ENCODE assay signal across 27 mouse cellular contexts in the genomic region with DNA sequence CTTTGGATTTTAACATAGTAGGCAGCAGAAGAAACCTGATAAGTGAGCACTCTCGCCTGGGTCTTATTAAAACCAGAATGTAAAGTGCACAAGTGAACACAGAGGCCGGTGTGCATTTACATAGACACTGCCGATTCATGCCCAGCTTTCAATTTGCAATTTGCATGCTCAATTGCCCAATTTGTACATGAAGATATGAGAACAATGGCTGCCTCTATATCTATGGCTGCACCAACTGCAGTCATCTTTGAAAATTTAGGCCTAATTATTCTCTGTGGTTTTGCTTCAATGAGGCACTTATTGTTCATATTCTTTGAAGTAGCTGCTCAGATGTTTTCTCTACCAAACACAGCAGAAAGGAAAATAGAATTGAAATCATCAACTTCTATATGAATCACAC. TPM values are rescaled to one million over a fixed set of nuclear protein-coding genes. Genes with fewer than 3 reads are reported as not detected.
A peak's percentile ranks its signal among the peaks of the same experiment; 100 is the strongest.
DNase-seq lines count a peak whose midpoint lies in the region; ATAC-seq and TF ChIP-seq lines count a peak whose summit lies in the region.
"Had no signal": no experiment of that assay in that cellular context is flagged by ENCODE, and none has a peak within 500 bp of the region (broad histone marks: within the 10 kb centered on the region; RNA-seq: fewer than 3 reads in every experiment).

No protein-coding gene starts in this region.

- H3K36me3 ChIP-seq in forebrain, embryonic 11.5 days (ENCODE audit: control insufficient read depth, insufficient read depth, low read length): no peaks in the 10 kb centered on the region
- no peaks in the 10 kb centered on the region for H3K36me3 ChIP-seq in forebrain, postnatal 0 days (ENCODE audit: insufficient read depth)
- H3K36me3 ChIP-seq in midbrain, embryonic 14.5 days (ENCODE audit: control insufficient read depth, insufficient read depth, low read length): no peaks in the 10 kb centered on the region
- H3K36me3 ChIP-seq in midbrain, postnatal 0 days (ENCODE audit: insufficient read depth, low read length): no peaks in the 10 kb centered on the region
- H3K36me3 ChIP-seq in forebrain, embryonic 14.5 days (ENCODE audit: control insufficient read depth, insufficient read depth, low read length): no peaks in the 10 kb centered on the region
- H3K36me3 ChIP-seq: embryonic facial prominence, embryonic 12.5 days; kidney, embryonic 15.5 days; limb, embryonic 12.5 days had no signal

- no peaks in the 10 kb centered on the region for H3K9me3 ChIP-seq in forebrain, embryonic 11.5 days (ENCODE audit: control insufficient read depth, low read length)
- H3K9me3 ChIP-seq in forebrain, postnatal 0 days (ENCODE audit: low read length): no peaks in the 10 kb centered on the region
- H3K9me3 ChIP-seq in midbrain, embryonic 14.5 days (ENCODE audit: control insufficient read depth, low read length): no peaks in the 10 kb centered on the region
- no peaks in the 10 kb centered on the region for H3K9me3 ChIP-seq in midbrain, postnatal 0 days (ENCODE audit: low read length)
- no peaks in the 10 kb centered on the region for H3K9me3 ChIP-seq in forebrain, embryonic 14.5 days (replicated peaks; ENCODE audit: control insufficient read depth, low read length)
- H3K9me3 ChIP-seq: embryonic facial prominence, embryonic 12.5 days; kidney, embryonic 15.5 days; limb, embryonic 12.5 days had no signal

- ATAC-seq in forebrain, embryonic 11.5 days (replicated peaks; ENCODE audit: low FRiP score): peak; percentile 68
- no peak for ATAC-seq in forebrain, postnatal 0 days
- no peak for ATAC-seq in midbrain, embryonic 14.5 days (ENCODE audit: low FRiP score, low TSS enrichment)
- ATAC-seq in midbrain, postnatal 0 days (ENCODE audit: low FRiP score): no peak
- ATAC-seq in forebrain, embryonic 14.5 days: peak; percentile 83
- ATAC-seq in CD4-positive, CD25-positive, alpha-beta regulatory T cell, adult 4 months: no peak
- ATAC-seq: liver, postnatal 0 days; lung, postnatal 0 days had no signal

- H3K27ac ChIP-seq in forebrain, embryonic 11.5 days (ENCODE audit: low read depth, low read length): no peak overlapping the region
- no peak overlapping the region for H3K27ac ChIP-seq in forebrain, postnatal 0 days (ENCODE audit: low read depth, low read length)
- no peak overlapping the region for H3K27ac ChIP-seq in midbrain, embryonic 14.5 days (replicated peaks; ENCODE audit: low read depth, low read length)
- H3K27ac ChIP-seq in midbrain, postnatal 0 days (ENCODE audit: low read depth, low read length): no peak overlapping the region
- no peak overlapping the region for H3K27ac ChIP-seq in forebrain, embryonic 14.5 days (ENCODE audit: low read depth, low read length)
- H3K27ac ChIP-seq: embryonic facial prominence, embryonic 12.5 days; kidney, embryonic 15.5 days; limb, embryonic 12.5 days; macrophage had no signal

- H3K4me2 ChIP-seq in forebrain, embryonic 11.5 days (ENCODE audit: low read depth, low read length, severe bottlenecking): no peak overlapping the region
- no peak overlapping the region for H3K4me2 ChIP-seq in forebrain, postnatal 0 days (ENCODE audit: low read depth)
- H3K4me2 ChIP-seq in midbrain, embryonic 14.5 days (ENCODE audit: low read length): no peak overlapping the region
- no peak overlapping the region for H3K4me2 ChIP-seq in midbrain, postnatal 0 days (ENCODE audit: low read depth, low read length, poor library complexity, severe bottlenecking)
- H3K4me2 ChIP-seq in forebrain, embryonic 14.5 days (ENCODE audit: low read length): no peak overlapping the region
- H3K4me2 ChIP-seq: embryonic facial prominence, embryonic 12.5 days; kidney, embryonic 15.5 days; limb, embryonic 12.5 days; liver, embryonic 11.5 days had no signal

- no peak overlapping the region for H3K4me3 ChIP-seq in forebrain, embryonic 11.5 days (ENCODE audit: low read depth, low read length)
- H3K4me3 ChIP-seq in forebrain, postnatal 0 days (ENCODE audit: low read depth, low read length): no peak overlapping the region
- no peak overlapping the region for H3K4me3 ChIP-seq in midbrain, embryonic 14.5 days (replicated peaks; ENCODE audit: low read depth, low read length)
- H3K4me3 ChIP-seq in midbrain, postnatal 0 days (ENCODE audit: low read depth, low read length): no peak overlapping the region
- H3K4me3 ChIP-seq in forebrain, embryonic 14.5 days (ENCODE audit: low read depth, low read length): no peak overlapping the region
- H3K4me3 ChIP-seq: embryonic facial prominence, embryonic 12.5 days; erythroblast, embryonic 14.5 days; kidney, embryonic 15.5 days; limb, embryonic 12.5 days had no signal

- H3K4me1 ChIP-seq in forebrain, embryonic 11.5 days (replicated peaks; ENCODE audit: control insufficient read depth, insufficient read depth, low read length): no peaks in the 10 kb centered on the region
- 0 out of 2 replicates have a peak, but pooled peaks cover 2% of the 10 kb centered on the region for H3K4me1 ChIP-seq in forebrain, postnatal 0 days (ENCODE audit: insufficient read depth)
- H3K4me1 ChIP-seq in midbrain, embryonic 14.5 days (ENCODE audit: control insufficient read depth, insufficient read depth, low read length): no peaks in the 10 kb centered on the region
- no peaks in the 10 kb centered on the region for H3K4me1 ChIP-seq in midbrain, postnatal 0 days (ENCODE audit: insufficient read depth, low read length)
- H3K4me1 ChIP-seq in forebrain, embryonic 14.5 days (ENCODE audit: control insufficient read depth, insufficient read depth, low read length): no peaks in the 10 kb centered on the region
- H3K4me1 ChIP-seq: embryonic facial prominence, embryonic 12.5 days; kidney, embryonic 15.5 days; limb, embryonic 12.5 days had no signal

- WGBS in forebrain, embryonic 11.5 days: 28% methylated on average over 3 of the region's 3 CpGs
- 7% methylated on average over 3 of the region's 3 CpGs for WGBS in forebrain, postnatal 0 days
- 48% methylated on average over 3 of the region's 3 CpGs for WGBS in midbrain, embryonic 14.5 days
- WGBS in midbrain, postnatal 0 days: 47% methylated on average over 3 of the region's 3 CpGs
- 10% methylated on average over 3 of the region's 3 CpGs for WGBS in forebrain, embryonic 14.5 days

- DNase-seq in forebrain, embryonic 11.5 days (ENCODE audit: low spot score): no peak
- DNase-seq in forebrain, postnatal 0 days: no peak
- peak; percentile 37 for DNase-seq in midbrain, embryonic 14.5 days
- no peak for DNase-seq in midbrain, postnatal 0 days (ENCODE audit: low spot score)
- peak; percentile 74 for DNase-seq in forebrain, embryonic 14.5 days (ENCODE audit: low spot score)
- no peak for DNase-seq in frontal cortex, adult 2 months (ENCODE audit: extremely low spot score in 1 of 2, low spot score in 1 of 2)
- DNase-seq: adrenal gland, postnatal 36 days; cerebellum, adult 11-12 months; cerebellum, postnatal 10 days; kidney, adult 11 months; kidney, postnatal 36 days; liver, postnatal 0 days; right cerebral cortex, adult 18-20 months; thymus, adult 2 months; thymus, postnatal 4 days had no signal

- no peaks in the 10 kb centered on the region for H3K27me3 ChIP-seq in forebrain, embryonic 11.5 days (ENCODE audit: control insufficient read depth, insufficient read depth, low read length)
- no peaks in the 10 kb centered on the region for H3K27me3 ChIP-seq in forebrain, postnatal 0 days (ENCODE audit: insufficient read depth, low read length)
- H3K27me3 ChIP-seq in midbrain, embryonic 14.5 days (ENCODE audit: control insufficient read depth, insufficient read depth, low read length): no peaks in the 10 kb centered on the region
- no peaks in the 10 kb centered on the region for H3K27me3 ChIP-seq in midbrain, postnatal 0 days (ENCODE audit: insufficient read depth, low read length)
- no peaks in the 10 kb centered on the region for H3K27me3 ChIP-seq in forebrain, embryonic 14.5 days (replicated peaks; ENCODE audit: control insufficient read depth, insufficient read depth, low read length)
- H3K27me3 ChIP-seq: embryonic facial prominence, embryonic 12.5 days; kidney, embryonic 15.5 days; limb, embryonic 12.5 days had no signal

- TF ChIP-seq CTCF in forebrain, postnatal 0 days (IDR thresholded peaks at IDR 0.05; ENCODE audit: low read depth): no peak
- TF ChIP-seq CTCF in midbrain, postnatal 0 days (IDR thresholded peaks at IDR 0.05): no peak

- H3K9ac ChIP-seq in forebrain, embryonic 11.5 days (ENCODE audit: low read length): no peak overlapping the region
- no peak overlapping the region for H3K9ac ChIP-seq in forebrain, postnatal 0 days
- H3K9ac ChIP-seq in midbrain, embryonic 14.5 days (replicated peaks; ENCODE audit: low read length): no peak overlapping the region
- H3K9ac ChIP-seq in midbrain, postnatal 0 days (replicated peaks; ENCODE audit: low read length, poor library complexity, severe bottlenecking): no peak overlapping the region
- H3K9ac ChIP-seq in forebrain, embryonic 14.5 days (ENCODE audit: low read length): no peak overlapping the region
- H3K9ac ChIP-seq: embryonic facial prominence, embryonic 12.5 days; kidney, embryonic 15.5 days; limb, embryonic 12.5 days; liver, postnatal 0 days had no signal

RNA-seq across cellular contexts. Expression of gene Zbbx, which starts 23.0 kb away (rescaled TPM):
- polyA plus RNA-seq in forebrain, embryonic 11.5 days (2014; fragmentation: Nextera tagmentation; extraction: Ambion mirVana): 0.20 TPM in 1 of 2 replicates, not detected in the other
- total RNA-seq in forebrain, postnatal 0 days (2014; rRNA removed): 2.6 and 4.0 TPM in 2 replicates
- 0.89 and 1.6 TPM in 2 replicates for polyA plus RNA-seq in forebrain, postnatal 0 days (2015; fragmentation: Nextera tagmentation; extraction: Ambion mirVana)
- polyA plus RNA-seq in midbrain, embryonic 14.5 days (2014; fragmentation: Nextera tagmentation; extraction: Ambion mirVana): 0.20 and 0.72 TPM in 2 replicates
- 2.4 and 2.8 TPM in 2 replicates for total RNA-seq in midbrain, postnatal 0 days (2014; rRNA removed)
- 1.1 and 1.3 TPM in 2 replicates for polyA plus RNA-seq in midbrain, postnatal 0 days (2015; fragmentation: Nextera tagmentation; extraction: Ambion mirVana)
- 0.64 and 0.81 TPM in 2 replicates for polyA plus RNA-seq in forebrain, embryonic 14.5 days (2014; fragmentation: Nextera tagmentation; extraction: Ambion mirVana)
- polyA plus RNA-seq in CD4-positive, CD25-positive, alpha-beta regulatory T cell, adult 4 months (2017; shearing (Covaris generic)): not detected
- polyA plus RNA-seq in frontal cortex, adult 2 months (2012; rRNA removed): 0.38 and 0.92 TPM in 2 replicates
- total RNA-seq: adrenal gland, postnatal 36 days; gastrocnemius, adult 8-10 months; hematopoietic stem cell, adult 5-6 weeks; monocyte, adult 5-6 weeks had no signal
- polyA plus RNA-seq: embryonic facial prominence, embryonic 12.5 days; erythroblast, embryonic 14.5 days; kidney, embryonic 15.5 days; limb, embryonic 12.5 days; liver, embryonic 11.5 days; liver, postnatal 0 days; macrophage; small intestine, adult 2 months; thymus, adult 2 months had no signal

Comparison
In these comparisons a context has a peak if more than half of its experiments do, and no peak if none do; other contexts are left out.
1. ATAC-seq: peak in forebrain, embryonic 11.5 days (single experiment) and forebrain, embryonic 14.5 days (single experiment); none in forebrain, postnatal 0 days (single experiment), midbrain, embryonic 14.5 days (single experiment), midbrain, postnatal 0 days (single experiment) and CD4-positive, CD25-positive, alpha-beta regulatory T cell, adult 4 months (single experiment).
2. DNase-seq: peak in midbrain, embryonic 14.5 days (single experiment) and forebrain, embryonic 14.5 days (single experiment); none in forebrain, embryonic 11.5 days (single experiment), forebrain, postnatal 0 days (single experiment), midbrain, postnatal 0 days (single experiment) and frontal cortex, adult 2 months (0 of 2).